Comparison of ENCODE assay signal across 8 mouse cellular contexts in the genomic region with DNA sequence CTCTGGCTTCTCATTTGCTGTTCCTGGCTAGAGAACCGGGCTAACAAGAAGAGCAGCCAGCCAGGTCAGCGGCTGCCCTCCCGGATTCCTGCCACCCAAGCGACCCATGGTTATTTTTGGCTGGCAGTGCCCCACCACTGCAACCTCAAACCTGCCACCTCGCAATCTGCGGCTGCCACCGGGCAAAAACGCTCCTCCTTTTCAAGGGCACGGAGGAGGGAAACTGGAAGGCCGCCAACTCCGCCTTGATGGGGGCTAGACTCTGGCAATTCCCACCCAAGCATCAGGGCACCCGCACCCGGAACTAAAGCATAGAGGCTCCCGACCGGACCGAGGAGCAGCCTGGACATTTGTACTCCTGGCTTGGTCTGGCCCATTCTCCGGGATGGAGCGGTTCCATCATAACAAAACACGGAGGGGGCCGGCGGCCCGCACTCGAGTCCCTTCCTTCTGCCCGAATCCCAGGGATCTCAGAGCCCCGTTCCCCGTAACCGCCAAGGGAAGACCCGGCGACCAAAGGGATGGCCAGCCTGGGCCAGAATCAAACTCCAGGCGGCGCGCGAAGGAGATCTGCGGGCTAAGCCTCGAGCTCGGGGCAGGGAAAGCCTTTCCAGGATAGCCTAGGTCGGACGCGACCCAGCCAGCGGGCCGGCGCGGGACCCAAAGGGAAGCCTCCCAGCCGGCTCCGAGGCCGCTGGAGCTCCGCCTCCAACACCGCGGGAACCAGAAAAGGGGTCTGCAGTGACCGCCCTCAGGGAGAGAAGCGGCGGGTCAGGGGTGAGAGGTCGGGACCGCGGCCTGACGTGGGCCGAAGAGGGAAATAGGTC. TPM values are rescaled to one million over a fixed set of nuclear protein-coding genes. Genes with fewer than 3 reads are reported as not detected.
A peak's percentile ranks its signal among the peaks of the same experiment; 100 is the strongest.
DNase-seq lines count a peak whose midpoint lies in the region; ATAC-seq and TF ChIP-seq lines count a peak whose summit lies in the region.

No protein-coding gene starts in this region.

- peaks cover 24% of the 10 kb centered on the region for H3K36me3 ChIP-seq in forebrain, embryonic 13.5 days (ENCODE audit: poor library complexity, severe bottlenecking)
- H3K36me3 ChIP-seq in heart, postnatal 0 days (replicated peaks; ENCODE audit: control insufficient read depth, insufficient read depth, low read length), result peaks cover 24% of the 10 kb centered on the region
- H3K36me3 ChIP-seq in liver, postnatal 0 days (replicated peaks; ENCODE audit: insufficient read depth, low read length), result peaks cover 30% of the 10 kb centered on the region
- H3K36me3 ChIP-seq in neural tube, embryonic 15.5 days, result peaks cover 24% of the 10 kb centered on the region

- peak overlapping the region; percentile 79 for H3K4me2 ChIP-seq in forebrain, embryonic 13.5 days
- H3K4me2 ChIP-seq in heart, postnatal 0 days (ENCODE audit: low read depth, low read length), result peak overlapping the region; percentile 83
- H3K4me2 ChIP-seq in liver, postnatal 0 days (ENCODE audit: low read depth, low read length), result peak overlapping the region; percentile 94
- peak overlapping the region; percentile 96 for H3K4me2 ChIP-seq in neural tube, embryonic 15.5 days

- peak; percentile 61 for ATAC-seq in forebrain, embryonic 13.5 days
- peak; percentile 42 for ATAC-seq in heart, postnatal 0 days (ENCODE audit: insufficient read depth, low read depth)
- ATAC-seq in liver, postnatal 0 days, result peak; percentile 43
- ATAC-seq in neural tube, embryonic 15.5 days (ENCODE audit: low FRiP score), result peak; percentile 46

- no peaks in the 10 kb centered on the region for H3K27me3 ChIP-seq in forebrain, embryonic 13.5 days
- H3K27me3 ChIP-seq in heart, postnatal 0 days (ENCODE audit: control insufficient read depth, insufficient read depth, low read length), result no peaks in the 10 kb centered on the region
- H3K27me3 ChIP-seq in liver, postnatal 0 days (ENCODE audit: insufficient read depth, low read length), result no peaks in the 10 kb centered on the region
- H3K27me3 ChIP-seq in neural tube, embryonic 15.5 days (replicated peaks), result no peaks in the 10 kb centered on the region

- peak overlapping the region; percentile 95 for H3K4me3 ChIP-seq in forebrain, embryonic 13.5 days
- H3K4me3 ChIP-seq in heart, postnatal 0 days (ENCODE audit: low read depth, low read length), result peak overlapping the region; percentile 84
- peak overlapping the region; percentile 89 for H3K4me3 ChIP-seq in liver, postnatal 0 days (ENCODE audit: low read depth, low read length)
- peak overlapping the region; percentile 92 for H3K4me3 ChIP-seq in neural tube, embryonic 15.5 days (replicated peaks)

- no peak for TF ChIP-seq EP300 in heart, postnatal 0 days (IDR thresholded peaks at IDR 0.05; ENCODE audit: low read depth)
- peak; percentile 10; the same call in 1 of the 2 replicates for TF ChIP-seq EP300 in liver, postnatal 0 days (IDR thresholded peaks at IDR 0.05; ENCODE audit: low read depth)

- no peak; the same call in 1 of the 2 replicates for TF ChIP-seq CTCF in heart, postnatal 0 days (IDR thresholded peaks at IDR 0.05; ENCODE audit: low read depth)
- TF ChIP-seq CTCF in liver, postnatal 0 days (IDR thresholded peaks at IDR 0.05; ENCODE audit: low read depth), result peak; percentile 23

- H3K4me1 ChIP-seq in forebrain, embryonic 13.5 days, result peaks cover 41% of the 10 kb centered on the region
- H3K4me1 ChIP-seq in heart, postnatal 0 days (ENCODE audit: control insufficient read depth, insufficient read depth), result peaks cover 43% of the 10 kb centered on the region
- peaks cover 58% of the 10 kb centered on the region for H3K4me1 ChIP-seq in liver, postnatal 0 days (ENCODE audit: insufficient read depth)
- peaks cover 50% of the 10 kb centered on the region for H3K4me1 ChIP-seq in neural tube, embryonic 15.5 days

- H3K9ac ChIP-seq in forebrain, embryonic 13.5 days, result peak overlapping the region; percentile 98
- H3K9ac ChIP-seq in heart, postnatal 0 days (replicated peaks; ENCODE audit: low read depth, low read length), result peak overlapping the region; percentile 93
- peak overlapping the region; percentile 98 for H3K9ac ChIP-seq in liver, postnatal 0 days (replicated peaks)
- peak overlapping the region; percentile 99 for H3K9ac ChIP-seq in neural tube, embryonic 15.5 days (replicated peaks)

- under 1% methylated on average over 54 of the region's 57 CpGs for WGBS in forebrain, embryonic 13.5 days
- under 1% methylated on average over 55 of the region's 57 CpGs for WGBS in heart, postnatal 0 days
- under 1% methylated on average over 57 of the region's 57 CpGs for WGBS in large intestine, adult 2 months
- whole genome bisulfite sequencing in liver, postnatal 0 days (ENCODE audit: insufficient replicate concordance), result under 1% methylated on average over 52 of the region's 57 CpGs
- under 1% methylated on average over 57 of the region's 57 CpGs for WGBS in neural tube, embryonic 15.5 days

- no peaks in the 10 kb centered on the region for H3K9me3 ChIP-seq in forebrain, embryonic 13.5 days (replicated peaks)
- H3K9me3 ChIP-seq in heart, postnatal 0 days (replicated peaks; ENCODE audit: control insufficient read depth, low read length), result no peaks in the 10 kb centered on the region
- H3K9me3 ChIP-seq in liver, postnatal 0 days (ENCODE audit: low read length), result no peaks in the 10 kb centered on the region
- H3K9me3 ChIP-seq in neural tube, embryonic 15.5 days (replicated peaks), result no peaks in the 10 kb centered on the region

- H3K27ac ChIP-seq in forebrain, embryonic 13.5 days, result peak overlapping the region; percentile 99
- H3K27ac ChIP-seq in heart, postnatal 0 days (ENCODE audit: low read depth), result peak overlapping the region; percentile 98
- H3K27ac ChIP-seq in liver, postnatal 0 days (ENCODE audit: low read depth), result peak overlapping the region; percentile 99
- peak overlapping the region; percentile 99 for H3K27ac ChIP-seq in neural tube, embryonic 15.5 days (replicated peaks)

- DNase-seq in CD8-positive naive resting alpha-beta T cell, adult 2 months (ENCODE audit: low read depth in 2 of 2, low spot score in 2 of 2), result peak; percentile 28 to 37
- DNase-seq in c-Kit-positive CD71-positive TER-119-positive erythroid progenitor cells, embryonic 14.5 days (ENCODE audit: low spot score), result peak; percentile 46
- peak; percentile 58 for DNase-seq in heart, postnatal 0 days (ENCODE audit: low spot score)
- peak; percentile 48 for DNase-seq in large intestine, adult 2 months (ENCODE audit: low read depth, low spot score)
- DNase-seq in liver, postnatal 0 days, result peak; percentile 84
- DNase-seq in thymus, postnatal 0 days (ENCODE audit: low spot score), result peak; percentile 46

RNA-seq across cellular contexts. Expression of a gene that starts 1.3 kb away (rescaled TPM):
- 90.5 and 91.0 TPM in 2 replicates for polyA plus RNA-seq in forebrain, embryonic 13.5 days (2015; fragmentation: Nextera tagmentation; extraction: Ambion mirVana)
- 27.5 and 40.8 TPM in 2 replicates for total RNA-seq in heart, postnatal 0 days (2014; rRNA removed; ENCODE audit: low replicate concordance)
- 31.9 and 34.8 TPM in 2 replicates for polyA plus RNA-seq in heart, postnatal 0 days (2015; fragmentation: Nextera tagmentation; extraction: Ambion mirVana)
- 84.3 and 90.5 TPM in 2 replicates for polyA plus RNA-seq in large intestine, adult 2 months (2012; rRNA removed)
- 40.2 and 40.4 TPM in 2 replicates for polyA plus RNA-seq in liver, postnatal 0 days (2015; fragmentation: Nextera tagmentation; extraction: Ambion mirVana)
- polyA plus RNA-seq in neural tube, embryonic 15.5 days (2015; fragmentation: Nextera tagmentation; extraction: Ambion mirVana), result 63.6 and 65.7 TPM in 2 replicates
- polyA plus RNA-seq in thymus, postnatal 0 days (2015; fragmentation: Nextera tagmentation; extraction: Ambion mirVana), result 211 and 221 TPM in 2 replicates

RNA-seq across cellular contexts. Expression of a gene that starts 56.0 kb away (rescaled TPM):
- polyA plus RNA-seq in forebrain, embryonic 13.5 days (2015; fragmentation: Nextera tagmentation; extraction: Ambion mirVana), result 36.0 and 41.5 TPM in 2 replicates
- total RNA-seq in heart, postnatal 0 days (2014; rRNA removed; ENCODE audit: low replicate concordance), result 3.7 and 4.8 TPM in 2 replicates
- polyA plus RNA-seq in heart, postnatal 0 days (2015; fragmentation: Nextera tagmentation; extraction: Ambion mirVana), result 9.5 and 10.6 TPM in 2 replicates
- polyA plus RNA-seq in large intestine, adult 2 months (2012; rRNA removed), result 10.1 and 11.6 TPM in 2 replicates
- 9.9 and 13.2 TPM in 2 replicates for polyA plus RNA-seq in liver, postnatal 0 days (2015; fragmentation: Nextera tagmentation; extraction: Ambion mirVana)
- 27.6 and 29.4 TPM in 2 replicates for polyA plus RNA-seq in neural tube, embryonic 15.5 days (2015; fragmentation: Nextera tagmentation; extraction: Ambion mirVana)
- polyA plus RNA-seq in thymus, postnatal 0 days (2015; fragmentation: Nextera tagmentation; extraction: Ambion mirVana), result 38.2 and 39.4 TPM in 2 replicates

Comparison
In these comparisons a context has a peak if more than half of its experiments do, and no peak if none do; other contexts are left out.
1. Peak in every context shown above with its lines: DNase-seq, ATAC-seq, H3K4me3 ChIP-seq and H3K27ac ChIP-seq.
2. DNase-seq: peak in every context shown above with its lines; median percentile 84 in liver, postnatal 0 days; 58 in heart, postnatal 0 days; 48 in large intestine, adult 2 months; 46 in c-Kit-positive CD71-positive TER-119-positive erythroid progenitor cells, embryonic 14.5 days; 46 in thymus, postnatal 0 days; 32 in CD8-positive naive resting alpha-beta T cell, adult 2 months.